Mouse (Mus musculus) myocyte (in vitro differentiated cells): ENCODE measurements around the gene Tra2b. TPM values are rescaled to one million over a fixed set of nuclear protein-coding genes. Genes with fewer than 3 reads are reported as not detected.

Experiments
- H3K27me3 ChIP-seq: one replicate; pipeline ENCODE4 v1.6.1; 2011; ENCODE audit not compliant: control insufficient read depth, insufficient read depth, insufficient read length
- H3K36me3 ChIP-seq: one replicate; pipeline ENCODE4 v1.6.1; 2011; ENCODE audit not compliant: control insufficient read depth, insufficient read depth
- H3K4me2 ChIP-seq: one replicate; pipeline ENCODE4 v1.6.1; 2011; ENCODE audit warnings: low read depth, control low read depth
- H3K4me3 ChIP-seq: one replicate; pipeline ENCODE4 v1.5.1; 2011; ENCODE audit warnings: mild to moderate bottlenecking, control low read depth, moderate library complexity
- H3K79me2 ChIP-seq: one replicate; pipeline ENCODE4 v1.6.1; 2011; ENCODE audit not compliant: control insufficient read depth, insufficient read depth
- H3ac ChIP-seq: one replicate; pipeline ENCODE4 v1.6.1; 2011; ENCODE audit not compliant: control insufficient read depth, insufficient read length
- CEBPB ChIP-seq: IDR thresholded peaks from 2 replicates; pipeline ENCODE4 v1.6.1; 2011; ENCODE audit warnings: mild to moderate bottlenecking, moderate library complexity; ENCODE audit not compliant: poor library complexity, insufficient read depth, severe bottlenecking
- E2F4 ChIP-seq: IDR thresholded peaks from one replicate; pipeline ENCODE4 v1.6.1; 2011; ENCODE audit warnings: mild to moderate bottlenecking, control low read depth, moderate library complexity; ENCODE audit not compliant: insufficient read depth
- MAX ChIP-seq: IDR thresholded peaks from one replicate; pipeline ENCODE4 v1.6.1; 2011; ENCODE audit warnings: low read depth, mild to moderate bottlenecking, control low read depth
- MYOD1 ChIP-seq, 3 experiments: IDR thresholded peaks; one replicate each; pipeline ENCODE4 v1.6.1; 2011; ENCODE audit warnings: control low read depth in 2 of 3, low read depth in 2 of 3, mild to moderate bottlenecking in 2 of 3, moderate library complexity in 1 of 3; ENCODE audit not compliant: insufficient read length in 2 of 3, control insufficient read depth in 1 of 3
- MYOG ChIP-seq, 3 experiments: IDR thresholded peaks; one replicate each; pipeline ENCODE4 v1.6.1; 2011; ENCODE audit warnings: control low read depth in 2 of 3, low read depth in 2 of 3, mild to moderate bottlenecking in 2 of 3; ENCODE audit not compliant: insufficient read length in 2 of 3, control insufficient read depth in 1 of 3, insufficient read depth in 1 of 3
- POLR2A ChIP-seq: IDR thresholded peaks from one replicate; pipeline ENCODE4 v1.6.1; 2011; ENCODE audit warnings: low read depth, mild to moderate bottlenecking, control low read depth, moderate library complexity; ENCODE audit not compliant: insufficient read length
- POLR2AphosphoS2 ChIP-seq: IDR thresholded peaks from one replicate; pipeline ENCODE4 v1.6.1; 2011; ENCODE audit warnings: low read depth, control low read depth; ENCODE audit not compliant: insufficient read length
- REST ChIP-seq: IDR thresholded peaks from one replicate; pipeline ENCODE4 v1.6.1; 2011; ENCODE audit warnings: mild to moderate bottlenecking, control low read depth, moderate library complexity; ENCODE audit not compliant: insufficient read depth, insufficient read length
- SRF ChIP-seq: IDR thresholded peaks from one replicate; pipeline ENCODE4 v1.6.1; 2011; ENCODE audit warnings: low read depth; ENCODE audit not compliant: control insufficient read depth, insufficient read length
- TCF12 ChIP-seq: IDR thresholded peaks from one replicate; pipeline ENCODE4 v1.6.1; 2011; ENCODE audit warnings: mild to moderate bottlenecking, control low read depth; ENCODE audit not compliant: poor library complexity, insufficient read depth, severe bottlenecking
- TCF3 ChIP-seq: IDR thresholded peaks from one replicate; pipeline ENCODE4 v1.6.1; 2011; ENCODE audit warnings: low read depth, control low read depth; ENCODE audit not compliant: insufficient read length
- USF1 ChIP-seq: IDR thresholded peaks from one replicate; pipeline ENCODE4 v1.6.1; 2011; ENCODE audit warnings: low read depth, mild to moderate bottlenecking, control low read depth, moderate library complexity
- polyA plus RNA-seq: library from polyadenylated mRNA; unstranded; fragments of >200 nt; fragmentation: generic; extraction: Trizol; gene quantifications from one replicate; pipeline ENCODE4 v1.2.1, GENCODE M21; 2012; ENCODE audit warnings: missing spikeins

Gene Tra2b
- polyA plus RNA-seq, 1 experiment = 41.2 TPM

DNA sequence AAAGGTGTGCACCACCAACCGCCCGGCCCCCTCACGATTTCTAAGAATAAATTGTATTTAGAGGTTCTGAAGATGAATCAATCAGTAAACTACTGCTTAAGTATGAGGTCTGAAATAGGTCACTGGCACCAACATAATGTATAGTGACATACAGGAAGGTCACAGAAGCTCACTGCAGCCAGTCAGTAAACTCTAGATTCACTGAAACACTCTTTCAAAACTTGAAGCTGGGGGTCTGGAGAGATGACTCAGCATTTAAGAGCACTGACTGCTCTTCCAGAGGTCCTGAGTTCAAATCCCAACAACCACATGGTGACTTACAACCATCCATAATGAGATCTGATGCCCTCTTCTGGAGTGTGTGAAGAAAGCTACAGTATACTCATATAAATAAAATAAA, 16.1 kb downstream of the Tra2b start:
- Histone ChIP-seq H3K4me3 (no peak overlapping the region), H3ac (no peak overlapping the region), H3K36me3 (peaks cover 71% of the 10 kb centered on the region), H3K4me2 (no peak overlapping the region), H3K27me3 (no peaks in the 10 kb centered on the region), H3K79me2 (peaks cover 57% of the 10 kb centered on the region)
- TF ChIP-seq MAX (no peak), POLR2A (no peak), SRF (no peak), MYOG (IDR thresholded peaks at IDR 0.05; ENCODE audit: control insufficient read depth in 1 of 3, insufficient read depth in 1 of 3, insufficient read length in 2 of 3, low read depth in 2 of 3) (no peak), TCF12 (no peak), MYOD1 (IDR thresholded peaks at IDR 0.05; ENCODE audit: control insufficient read depth in 1 of 3, insufficient read length in 2 of 3, low read depth in 2 of 3) (no peak), REST (no peak), TCF3 (no peak), USF1 (no peak), CEBPB (no peak), E2F4 (no peak), POLR2AphosphoS2 (no peak)

DNA sequence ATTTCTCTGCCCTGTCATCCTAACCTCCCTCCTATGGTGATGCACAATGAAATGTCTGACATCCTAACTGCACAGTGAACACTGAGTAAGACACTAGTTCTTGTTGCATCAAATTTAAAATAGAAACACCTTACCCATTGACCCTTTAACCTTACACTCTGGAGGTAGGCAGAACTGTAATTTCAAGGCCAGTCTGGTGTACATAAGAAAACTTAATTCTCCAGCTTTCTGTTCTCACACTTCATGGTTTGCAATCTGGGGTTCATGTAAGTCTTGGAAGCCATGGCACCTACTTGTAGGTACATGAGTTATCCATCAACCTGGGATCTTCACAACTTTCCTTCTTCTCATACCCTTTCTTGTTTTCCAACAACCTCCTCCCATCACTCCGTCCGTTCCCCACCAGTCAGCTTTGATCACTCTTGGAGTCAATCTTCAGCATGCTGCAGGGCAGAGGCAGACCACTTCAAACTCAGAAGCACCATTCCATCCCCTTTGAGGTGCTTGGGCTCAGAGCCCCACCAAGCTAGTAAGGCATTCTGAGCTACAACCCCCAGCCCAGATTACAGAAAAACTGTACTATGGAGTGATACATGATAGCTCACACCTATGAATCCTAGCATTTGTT, 23.5 kb downstream of the Tra2b start:
- Histone ChIP-seq H3K27me3 (no peaks in the 10 kb centered on the region), H3K4me3 (no peak overlapping the region), H3ac (no peak overlapping the region), H3K79me2 (no peaks in the 10 kb centered on the region), H3K4me2 (no peak overlapping the region), H3K36me3 (peaks cover 46% of the 10 kb centered on the region)
- no peak for TF ChIP-seq REST
- TF ChIP-seq MYOD1 (IDR thresholded peaks at IDR 0.05; ENCODE audit: control insufficient read depth in 1 of 3, insufficient read length in 2 of 3, low read depth in 2 of 3) = no peak
- TF ChIP-seq TCF3 = no peak
- TF ChIP-seq USF1 = no peak
- TF ChIP-seq MAX = no peak
- TF ChIP-seq SRF = no peak
- TF ChIP-seq TCF12 = no peak
- no peak for TF ChIP-seq POLR2A
- TF ChIP-seq E2F4 = no peak
- no peak for TF ChIP-seq MYOG (IDR thresholded peaks at IDR 0.05; ENCODE audit: control insufficient read depth in 1 of 3, insufficient read depth in 1 of 3, insufficient read length in 2 of 3, low read depth in 2 of 3)
- TF ChIP-seq POLR2AphosphoS2 = no peak
- TF ChIP-seq CEBPB = no peak

- TF ChIP-seq E2F4 (no peak), POLR2A (no peak), USF1 (no peak), POLR2AphosphoS2 (peak; percentile 79)
- H3K4me2 ChIP-seq = no peak overlapping the region
These were observed 24.2 kb downstream of the Tra2b start for GRCm38 (mm10) chr16:22241376-22242238.

GRCm38 (mm10) chr16:22240856-22241255, 24.9 kb downstream of the Tra2b start:
- H3K4me2 ChIP-seq = no peak overlapping the region
- H3ac ChIP-seq = no peak overlapping the region
- H3K36me3 ChIP-seq = peaks cover 40% of the 10 kb centered on the region
- no peak overlapping the region for H3K4me3 ChIP-seq
- no peaks in the 10 kb centered on the region for H3K27me3 ChIP-seq
- no peaks in the 10 kb centered on the region for H3K79me2 ChIP-seq
- TF ChIP-seq POLR2A (no peak), USF1 (no peak), REST (no peak), TCF3 (no peak), TCF12 (no peak), MYOG (IDR thresholded peaks at IDR 0.05; ENCODE audit: control insufficient read depth in 1 of 3, insufficient read depth in 1 of 3, insufficient read length in 2 of 3, low read depth in 2 of 3) (no peak), MYOD1 (IDR thresholded peaks at IDR 0.05; ENCODE audit: control insufficient read depth in 1 of 3, insufficient read length in 2 of 3, low read depth in 2 of 3) (no peak)

More at GRCm38 (mm10) chr16:22241376-22242238, 24.2 kb downstream of the Tra2b start:
- Histone ChIP-seq H3K79me2 (no peaks in the 10 kb centered on the region), H3ac (no peak overlapping the region), H3K36me3 (peaks cover 40% of the 10 kb centered on the region), H3K27me3 (no peaks in the 10 kb centered on the region), H3K4me3 (no peak overlapping the region)
